Mouse (Mus musculus) myocyte (in vitro differentiated cells): Measurements from ENCODE around the gene Ugt1a6b. TPM values are rescaled to one million over a fixed set of nuclear protein-coding genes. Genes with fewer than 3 reads are reported as not detected.
"Not testable (repeated sequence)": the region's sequence is repeated elsewhere in the genome, so short reads cannot be mapped to it uniquely, and the experiment has no call there.

Experiments used
- H3K27me3 ChIP-seq: one replicate; pipeline ENCODE4 v1.6.1; 2011; ENCODE audit not compliant: control insufficient read depth, insufficient read depth, insufficient read length
- H3K36me3 ChIP-seq: one replicate; pipeline ENCODE4 v1.6.1; 2011; ENCODE audit not compliant: control insufficient read depth, insufficient read depth
- H3K4me2 ChIP-seq: one replicate; pipeline ENCODE4 v1.6.1; 2011; ENCODE audit warnings: low read depth, control low read depth
- H3K4me3 ChIP-seq: one replicate; pipeline ENCODE4 v1.5.1; 2011; ENCODE audit warnings: mild to moderate bottlenecking, control low read depth, moderate library complexity
- H3K79me2 ChIP-seq: one replicate; pipeline ENCODE4 v1.6.1; 2011; ENCODE audit not compliant: control insufficient read depth, insufficient read depth
- H3ac ChIP-seq: one replicate; pipeline ENCODE4 v1.6.1; 2011; ENCODE audit not compliant: control insufficient read depth, insufficient read length
- CEBPB ChIP-seq: IDR thresholded peaks from 2 replicates; pipeline ENCODE4 v1.6.1; 2011; ENCODE audit warnings: mild to moderate bottlenecking, moderate library complexity; ENCODE audit not compliant: poor library complexity, insufficient read depth, severe bottlenecking
- E2F4 ChIP-seq: IDR thresholded peaks from one replicate; pipeline ENCODE4 v1.6.1; 2011; ENCODE audit warnings: mild to moderate bottlenecking, control low read depth, moderate library complexity; ENCODE audit not compliant: insufficient read depth
- MAX ChIP-seq: IDR thresholded peaks from one replicate; pipeline ENCODE4 v1.6.1; 2011; ENCODE audit warnings: low read depth, mild to moderate bottlenecking, control low read depth
- MYOD1 ChIP-seq, 3 experiments: IDR thresholded peaks; one replicate each; pipeline ENCODE4 v1.6.1; 2011; ENCODE audit warnings: control low read depth in 2 of 3, low read depth in 2 of 3, mild to moderate bottlenecking in 2 of 3, moderate library complexity in 1 of 3; ENCODE audit not compliant: insufficient read length in 2 of 3, control insufficient read depth in 1 of 3
- MYOG ChIP-seq, 3 experiments: IDR thresholded peaks; one replicate each; pipeline ENCODE4 v1.6.1; 2011; ENCODE audit warnings: control low read depth in 2 of 3, low read depth in 2 of 3, mild to moderate bottlenecking in 2 of 3; ENCODE audit not compliant: insufficient read length in 2 of 3, control insufficient read depth in 1 of 3, insufficient read depth in 1 of 3
- POLR2A ChIP-seq: IDR thresholded peaks from one replicate; pipeline ENCODE4 v1.6.1; 2011; ENCODE audit warnings: low read depth, mild to moderate bottlenecking, control low read depth, moderate library complexity; ENCODE audit not compliant: insufficient read length
- POLR2AphosphoS2 ChIP-seq: IDR thresholded peaks from one replicate; pipeline ENCODE4 v1.6.1; 2011; ENCODE audit warnings: low read depth, control low read depth; ENCODE audit not compliant: insufficient read length
- REST ChIP-seq: IDR thresholded peaks from one replicate; pipeline ENCODE4 v1.6.1; 2011; ENCODE audit warnings: mild to moderate bottlenecking, control low read depth, moderate library complexity; ENCODE audit not compliant: insufficient read depth, insufficient read length
- SRF ChIP-seq: IDR thresholded peaks from one replicate; pipeline ENCODE4 v1.6.1; 2011; ENCODE audit warnings: low read depth; ENCODE audit not compliant: control insufficient read depth, insufficient read length
- TCF12 ChIP-seq: IDR thresholded peaks from one replicate; pipeline ENCODE4 v1.6.1; 2011; ENCODE audit warnings: mild to moderate bottlenecking, control low read depth; ENCODE audit not compliant: poor library complexity, insufficient read depth, severe bottlenecking
- TCF3 ChIP-seq: IDR thresholded peaks from one replicate; pipeline ENCODE4 v1.6.1; 2011; ENCODE audit warnings: low read depth, control low read depth; ENCODE audit not compliant: insufficient read length
- USF1 ChIP-seq: IDR thresholded peaks from one replicate; pipeline ENCODE4 v1.6.1; 2011; ENCODE audit warnings: low read depth, mild to moderate bottlenecking, control low read depth, moderate library complexity
- polyA plus RNA-seq: library from polyadenylated mRNA; unstranded; fragments of >200 nt; fragmentation: generic; extraction: Trizol; gene quantifications from one replicate; pipeline ENCODE4 v1.2.1, GENCODE M21; 2012; ENCODE audit warnings: missing spikeins

The Ugt1a6b gene
- polyA plus RNA-seq, 1 experiment: 0.04 TPM

GRCm38 (mm10) chr1:88074471-88074870 lies 28.6 kb upstream of the Ugt1a6b start:
- Histone ChIP-seq H3ac (no peak overlapping the region), H3K79me2 (no peaks in the 10 kb centered on the region)
- TF ChIP-seq TCF12 (no peak), REST (no peak), POLR2AphosphoS2 (no peak), MAX (no peak), SRF (no peak)

GRCm38 (mm10) chr1:88077128-88077527 lies 25.9 kb upstream of the Ugt1a6b start:
- H3K4me2 ChIP-seq: no peak overlapping the region
- no peaks in the 10 kb centered on the region for H3K36me3 ChIP-seq
- TF ChIP-seq MYOD1 (IDR thresholded peaks at IDR 0.05; ENCODE audit: control insufficient read depth in 1 of 3, insufficient read length in 2 of 3, low read depth in 2 of 3) (no peak), E2F4 (no peak), CEBPB (no peak), MAX (no peak)
- H3K79me2 ChIP-seq: no peaks in the 10 kb centered on the region
- no peak overlapping the region for H3ac ChIP-seq
- H3K4me3 ChIP-seq: no peak overlapping the region
- H3K27me3 ChIP-seq: no peaks in the 10 kb centered on the region

More at GRCm38 (mm10) chr1:88074471-88074870, 28.6 kb upstream of the Ugt1a6b start:
- Histone ChIP-seq H3K4me3 (no peak overlapping the region), H3K36me3 (no peaks in the 10 kb centered on the region), H3K27me3 (no peaks in the 10 kb centered on the region), H3K4me2 (no peak overlapping the region)

GRCm38 (mm10) chr1:88081670-88082069 lies 21.4 kb upstream of the Ugt1a6b start:
- Histone ChIP-seq H3K79me2 (no peaks in the 10 kb centered on the region), H3K4me3 (no peak overlapping the region), H3K4me2 (no peak overlapping the region), H3K27me3 (no peaks in the 10 kb centered on the region), H3K36me3 (no peaks in the 10 kb centered on the region), H3ac (no peak overlapping the region)
- TF ChIP-seq POLR2A (no peak), E2F4 (no peak), TCF12 (no peak), TCF3 (no peak), SRF (no peak), MYOG (IDR thresholded peaks at IDR 0.05; ENCODE audit: control insufficient read depth in 1 of 3, insufficient read depth in 1 of 3, insufficient read length in 2 of 3, low read depth in 2 of 3) (no peak)

GRCm38 (mm10) chr1:88086125-88086524 lies 16.9 kb upstream of the Ugt1a6b start:
- Histone ChIP-seq H3ac (no peak overlapping the region), H3K36me3 (no peaks in the 10 kb centered on the region), H3K4me2 (no peak overlapping the region), H3K27me3 (no peaks in the 10 kb centered on the region), H3K79me2 (no peaks in the 10 kb centered on the region), H3K4me3 (no peak overlapping the region)
- no peak for TF ChIP-seq SRF
- no peak for TF ChIP-seq CEBPB
- TF ChIP-seq TCF12: no peak
- no peak for TF ChIP-seq MYOD1 (IDR thresholded peaks at IDR 0.05; ENCODE audit: control insufficient read depth in 1 of 3, insufficient read length in 2 of 3, low read depth in 2 of 3)
- no peak for TF ChIP-seq REST

- Histone ChIP-seq H3K27me3 (no peaks in the 10 kb centered on the region), H3K4me3 (no peak within 1 kb of the TSS), H3ac (no peak within 1 kb of the TSS), H3K4me2 (no peak within 1 kb of the TSS), H3K36me3 (no peaks in the 10 kb centered on the region), H3K79me2 (no peaks in the 10 kb centered on the region)
- TF ChIP-seq REST (no peak), E2F4 (no peak), MYOD1 (IDR thresholded peaks at IDR 0.05; ENCODE audit: control insufficient read depth in 1 of 3, insufficient read length in 2 of 3, low read depth in 2 of 3) (no peak), USF1 (no peak)
These were observed 15.5 kb upstream of the Ugt1a6b start, which contains the start of gene Ugt1a8 for GRCm38 (mm10) chr1:88087513-88087912. Gene Ugt1a8, plus strand, starts transcription at chr1:88087813.

GRCm38 (mm10) chr1:88092341-88092740 lies 10.7 kb upstream of the Ugt1a6b start:
- H3K27me3 ChIP-seq: no peaks in the 10 kb centered on the region
- H3K36me3 ChIP-seq: no peaks in the 10 kb centered on the region
- H3K4me3 ChIP-seq: no peak overlapping the region
- no peak overlapping the region for H3K4me2 ChIP-seq
- H3ac ChIP-seq: no peak overlapping the region
- TF ChIP-seq TCF3 (no peak), REST (no peak), MYOD1 (IDR thresholded peaks at IDR 0.05; ENCODE audit: control insufficient read depth in 1 of 3, insufficient read length in 2 of 3, low read depth in 2 of 3) (no peak), CEBPB (no peak)
- H3K79me2 ChIP-seq: no peaks in the 10 kb centered on the region

GRCm38 (mm10) chr1:88094270-88094676 lies 8.8 kb upstream of the Ugt1a6b start:
- not testable (repeated sequence) for H3K79me2 ChIP-seq, H3K4me3 ChIP-seq, H3K4me2 ChIP-seq, H3ac ChIP-seq, H3K36me3 ChIP-seq, H3K27me3 ChIP-seq
